Mouse (Mus musculus): Measurements from ENCODE around the gene Galnt13.
"Not testable (repeated sequence)": the region's sequence is repeated elsewhere in the genome, so short reads cannot be mapped to it uniquely, and the experiment has no call there.

Gene Galnt13

GRCm38 (mm10) chr2:54435937-54436735 lies at the start of gene Galnt13:
Gene Galnt13 (plus strand): TSS chr2:54436317.
- no peak for DNase-seq (ENCODE audit: extremely low read depth, low read depth, low spot score)

- DNase-seq (ENCODE audit: extremely low read depth, low read depth, low spot score): no peak
These were observed 5.1 kb upstream of the Galnt13 start for GRCm38 (mm10) chr2:54431060-54431459.

- DNase-seq (ENCODE audit: extremely low read depth, low read depth, low spot score): no peak
These were observed 737 bp upstream of the Galnt13 start for GRCm38 (mm10) chr2:54435380-54435779.

DNA sequence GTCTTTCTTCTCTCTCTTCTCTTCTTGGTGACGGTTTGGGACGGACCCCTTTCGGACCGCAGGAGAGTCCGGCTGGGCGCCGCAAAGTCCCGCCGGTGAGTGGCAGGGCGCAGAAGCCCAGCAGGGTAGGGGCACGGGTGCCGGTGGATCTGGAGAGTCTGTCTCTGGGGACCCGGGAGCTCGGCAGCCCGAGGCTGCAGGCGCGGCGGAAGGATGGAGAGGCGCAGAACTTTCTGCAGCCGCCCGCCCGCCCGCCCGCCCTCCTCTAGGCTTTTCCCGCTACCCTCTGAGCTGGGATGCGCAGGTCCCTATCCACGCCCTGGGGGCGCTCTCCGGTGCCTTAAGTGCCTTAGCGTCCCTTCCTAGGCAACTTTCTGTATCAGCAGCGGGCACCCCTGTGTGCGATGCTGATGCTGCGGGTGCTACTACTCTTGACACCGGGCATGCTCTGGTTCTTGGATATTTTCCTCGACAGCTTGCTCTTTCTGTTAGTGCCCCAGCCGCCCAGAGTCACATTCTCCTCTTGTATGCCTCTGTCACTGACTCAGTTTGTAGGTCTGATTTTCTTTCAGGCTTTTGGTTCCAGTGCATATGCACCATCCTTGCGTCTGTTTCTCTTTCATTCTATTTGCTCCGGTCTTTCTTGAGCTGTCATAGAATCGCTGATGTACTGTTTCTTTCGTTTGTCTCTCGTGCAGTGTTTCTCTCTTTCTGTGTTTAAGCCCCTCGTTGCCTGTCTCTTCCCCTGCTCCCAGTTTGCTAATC lies 801 bp downstream of the Galnt13 start:
- no peak for DNase-seq (ENCODE audit: extremely low read depth, low read depth, low spot score)

GRCm38 (mm10) chr2:54437501-54437830 lies 1.3 kb downstream of the Galnt13 start:
- no peak for DNase-seq (ENCODE audit: extremely low read depth, low read depth, low spot score)

GRCm38 (mm10) chr2:54442734-54443500 lies 6.8 kb downstream of the Galnt13 start:
- no peak for DNase-seq (ENCODE audit: extremely low read depth, low read depth, low spot score)

DNA sequence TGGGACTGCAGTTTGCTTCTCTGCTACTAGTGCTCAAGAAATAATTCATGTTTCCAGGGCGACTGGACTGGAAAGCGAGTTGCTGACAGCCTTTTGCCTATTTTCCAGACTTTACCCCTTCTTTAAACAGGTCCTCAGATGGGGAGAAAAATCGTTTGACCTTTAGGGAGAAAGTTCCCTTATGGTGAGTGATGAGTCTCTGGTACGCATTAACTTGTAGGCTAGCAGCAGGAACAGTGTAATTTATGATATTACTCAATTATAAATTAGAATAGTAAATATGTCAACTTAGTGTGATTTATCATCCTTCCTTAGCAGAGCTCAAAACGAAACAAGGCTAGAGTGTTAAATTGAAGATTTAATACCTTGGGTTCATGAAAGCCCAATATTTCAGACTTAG lies 47.3 kb downstream of the Galnt13 start:
- DNase-seq (ENCODE audit: extremely low read depth, low read depth, low spot score): no peak

DNA sequence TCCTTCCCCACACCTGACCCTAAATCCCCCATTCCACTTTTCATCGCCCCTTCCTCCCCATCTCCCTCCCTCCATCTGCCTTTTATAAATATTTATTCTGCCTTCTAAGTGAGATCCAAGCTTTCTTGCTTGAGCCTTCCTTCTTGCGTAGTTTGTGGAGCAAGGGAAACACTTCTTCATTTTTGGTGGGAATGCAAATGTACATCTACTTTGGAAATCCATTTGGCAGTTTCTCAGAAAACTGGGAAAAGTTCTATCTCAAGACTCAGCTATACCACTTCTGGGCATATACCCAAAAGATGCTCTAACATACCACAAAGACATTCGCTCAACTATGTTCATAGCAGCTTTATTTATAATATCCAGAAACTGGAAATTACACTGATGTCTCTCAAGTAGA lies 86.9 kb downstream of the Galnt13 start:
- no peak for DNase-seq (ENCODE audit: extremely low read depth, low read depth, low spot score)

- no peak for DNase-seq (ENCODE audit: extremely low read depth, low read depth, low spot score)
These were observed 91.0 kb downstream of the Galnt13 start for GRCm38 (mm10) chr2:54527073-54527472.

GRCm38 (mm10) chr2:54558357-54559153 lies 122.4 kb downstream of the Galnt13 start:
- DNase-seq (ENCODE audit: extremely low read depth, low read depth, low spot score): peak; percentile 75

- DNase-seq (ENCODE audit: extremely low read depth, low read depth, low spot score): no peak
These were observed 129.0 kb downstream of the Galnt13 start for GRCm38 (mm10) chr2:54565068-54565467.

DNA sequence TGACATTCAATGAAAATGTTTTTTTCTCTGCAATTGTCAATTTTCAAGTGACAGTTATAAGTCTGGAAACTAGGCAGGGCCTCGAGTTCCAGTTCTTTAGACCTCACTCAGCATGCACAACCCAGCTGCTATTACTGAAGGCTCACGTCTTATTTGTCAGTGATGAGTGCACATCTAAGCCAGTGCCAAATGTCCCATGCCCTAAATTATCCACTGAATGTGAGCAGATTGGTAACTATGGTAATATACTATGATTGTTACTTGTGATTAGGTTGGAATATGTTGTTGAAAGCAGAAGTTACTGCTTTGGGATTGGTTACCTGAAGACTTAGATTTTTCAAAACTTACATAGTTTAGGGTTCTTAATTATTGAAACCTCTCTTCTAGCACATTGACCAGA lies 131.1 kb downstream of the Galnt13 start:
- no peak for DNase-seq (ENCODE audit: extremely low read depth, low read depth, low spot score)

DNA sequence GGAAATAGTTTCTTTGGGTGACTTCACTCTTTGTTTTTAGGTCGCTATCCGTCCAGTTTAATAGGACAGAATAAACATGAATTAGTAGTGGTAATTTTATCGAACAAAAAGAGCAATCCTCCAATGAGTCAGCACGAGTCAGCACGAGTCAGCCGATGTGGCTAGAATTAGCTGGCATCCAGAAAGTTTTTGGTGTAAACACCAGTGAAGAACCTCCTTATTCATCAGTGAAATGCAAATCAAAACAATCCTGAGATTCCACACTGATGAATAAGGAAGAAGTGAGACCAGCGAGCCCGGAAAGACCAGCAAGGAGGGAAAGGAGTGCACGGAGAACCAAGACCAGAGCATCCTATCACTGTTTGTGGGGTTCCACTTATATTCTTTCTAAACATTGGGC lies 131.5 kb downstream of the Galnt13 start:
- DNase-seq (ENCODE audit: extremely low read depth, low read depth, low spot score): no peak

GRCm38 (mm10) chr2:54713817-54714216 lies 277.7 kb downstream of the Galnt13 start:
- DNase-seq (ENCODE audit: extremely low read depth, low read depth, low spot score): not testable (repeated sequence)

DNA sequence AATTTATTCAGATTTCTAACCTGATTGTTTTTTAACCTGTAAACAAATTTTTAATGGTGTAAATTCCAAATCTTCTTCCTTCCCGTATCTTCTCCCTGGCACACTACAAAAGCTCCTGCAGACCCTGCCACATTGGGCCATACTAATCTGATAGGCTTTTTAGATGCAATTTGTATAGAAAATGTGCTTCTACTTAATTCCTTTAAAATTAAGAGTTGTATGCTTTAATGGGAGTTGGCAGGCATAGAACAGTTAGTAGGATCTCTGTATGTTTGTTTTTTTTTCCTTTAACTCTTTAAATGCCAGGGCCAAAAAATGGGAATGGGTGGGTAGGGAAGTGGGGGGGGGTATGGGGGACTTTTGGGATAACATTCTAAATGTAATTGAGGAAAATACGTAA lies 315.1 kb downstream of the Galnt13 start:
- no peak for DNase-seq (ENCODE audit: extremely low read depth, low read depth, low spot score)

- DNase-seq (ENCODE audit: extremely low read depth, low read depth, low spot score): no peak
These were observed 323.7 kb downstream of the Galnt13 start for GRCm38 (mm10) chr2:54759781-54760180.

DNA sequence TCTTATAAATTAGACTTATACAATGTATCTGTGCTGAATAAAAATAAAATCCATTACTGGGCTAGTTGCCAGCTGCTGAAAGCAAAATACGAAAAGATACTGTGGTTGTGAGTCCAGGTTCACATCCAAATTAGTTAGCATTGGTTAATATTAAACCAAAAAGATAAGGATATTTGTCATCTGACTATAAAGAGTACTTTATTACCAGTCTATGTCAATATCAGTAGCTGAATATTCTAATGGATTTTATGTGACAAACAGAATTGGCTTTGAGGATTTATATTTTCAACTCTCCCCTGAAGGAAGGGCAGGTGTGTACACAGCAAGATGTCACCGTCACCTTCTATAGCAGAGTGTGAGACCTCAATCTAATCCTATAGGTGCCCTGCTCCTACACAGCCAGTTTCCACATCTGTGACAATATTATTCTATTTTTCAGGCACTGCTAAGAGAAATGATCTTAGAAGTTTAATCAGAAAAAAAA lies 342.7 kb downstream of the Galnt13 start:
- DNase-seq (ENCODE audit: extremely low read depth, low read depth, low spot score): no peak

DNA sequence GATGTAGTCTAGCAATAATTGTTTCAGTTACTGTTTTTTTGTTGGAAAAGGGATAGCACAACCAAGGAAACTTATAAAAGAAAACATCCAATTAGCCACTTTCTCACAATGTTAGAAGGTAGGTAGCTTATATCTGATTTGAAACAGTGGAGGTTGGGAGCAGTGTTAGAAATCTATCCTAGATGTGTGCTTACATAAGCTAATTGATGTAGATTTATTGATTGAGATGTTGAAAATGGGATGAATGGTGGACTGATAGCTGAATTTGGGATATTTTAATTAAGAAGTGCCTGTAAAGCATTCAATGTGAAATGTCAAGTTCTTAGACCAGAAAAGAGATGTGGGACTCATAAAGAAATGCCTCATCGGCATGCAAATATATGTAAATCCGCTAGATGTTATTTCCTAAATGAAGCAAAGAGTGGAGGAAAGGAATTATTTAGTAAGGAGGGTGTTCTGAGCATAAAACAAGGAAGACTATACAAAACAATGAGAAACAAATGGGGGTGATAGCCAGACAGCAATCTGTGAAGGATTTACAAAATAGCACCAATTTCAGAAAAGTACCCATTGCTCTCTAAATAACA lies 377.6 kb downstream of the Galnt13 start:
- DNase-seq (ENCODE audit: extremely low read depth, low read depth, low spot score): no peak

GRCm38 (mm10) chr2:54841245-54841644 lies 405.1 kb downstream of the Galnt13 start:
- DNase-seq (ENCODE audit: extremely low read depth, low read depth, low spot score): no peak

Data from fat pad, adult 2 months (tissue).